Mouse (Mus musculus) heart, postnatal 0 days (tissue): ENCODE data around the gene Anks3. TPM values are rescaled to one million over a fixed set of nuclear protein-coding genes. Genes with fewer than 3 reads are reported as not detected.

Experiments used
- ATAC-seq: fragments of 200-750 bp; cut with Nextera tagmentation; 2 replicates; pipeline ENCODE4 v1.8.0; 2017; ENCODE audit warnings: low read depth, moderate number of reproducible peaks, moderate library complexity; ENCODE audit not compliant: insufficient read depth
- DNase-seq: peaks from one replicate; pipeline ENCODE4 v3.0.0-alpha.2; 2016; ENCODE audit warnings: low spot score
- H3K27ac ChIP-seq: fragments of 300-500 bp; sonication (generic); 2 replicates; pipeline ENCODE4 v1.5.1; 2014; ENCODE audit warnings: low read depth, mild to moderate bottlenecking
- H3K27me3 ChIP-seq: fragments of 300-500 bp; sonication (generic); 2 replicates; pipeline ENCODE4 v1.6.1; 2014; ENCODE audit warnings: low read length, mixed read lengths; ENCODE audit not compliant: control insufficient read depth, insufficient read depth
- H3K36me3 ChIP-seq: fragments of 300-500 bp; sonication (generic); replicated peaks from 2 replicates; pipeline ENCODE4 v1.6.1; 2014; ENCODE audit warnings: low read length, mixed read lengths; ENCODE audit not compliant: control insufficient read depth, insufficient read depth
- H3K4me1 ChIP-seq: fragments of 300-500 bp; sonication (generic); 2 replicates; pipeline ENCODE4 v1.6.1; 2014; ENCODE audit warnings: antibody characterized with exemption; ENCODE audit not compliant: control insufficient read depth, insufficient read depth
- H3K4me2 ChIP-seq: fragments of 300-500 bp; sonication (generic); 2 replicates; pipeline ENCODE4 v1.6.1; 2014; ENCODE audit warnings: low read depth, mild to moderate bottlenecking, low read length, moderate library complexity
- H3K4me3 ChIP-seq: fragments of 300-500 bp; sonication (generic); 2 replicates; pipeline ENCODE4 v1.5.1; 2014; ENCODE audit warnings: low read depth, low read length
- H3K9ac ChIP-seq: fragments of 300-500 bp; sonication (generic); replicated peaks from 2 replicates; pipeline ENCODE4 v1.6.1; 2014; ENCODE audit warnings: low read depth, low read length, mixed read lengths
- H3K9me3 ChIP-seq: fragments of 300-500 bp; sonication (generic); replicated peaks from 2 replicates; pipeline ENCODE4 v1.6.1; 2016; ENCODE audit warnings: low read length; ENCODE audit not compliant: control insufficient read depth
- CTCF ChIP-seq: IDR thresholded peaks from 2 replicates; pipeline ENCODE4 v1.5.1; 2016; ENCODE audit warnings: antibody characterized with exemption, control low read depth, low read depth
- EP300 ChIP-seq: IDR thresholded peaks from 2 replicates; pipeline ENCODE4 v1.6.1; 2016; ENCODE audit warnings: antibody characterized with exemption, low read depth
- WGBS: fragments of 180-500 bp; shearing (Covaris S2); extraction: QIAGEN DNeasy Blood & Tissue Kit; methylation state at CpG from one replicate; pipeline ENCODE4 v1.1.7; 2014; 5-methylcytosine and 5-hydroxymethylcytosine counted together
- polyA plus RNA-seq: library from polyadenylated mRNA; unstranded; fragments of >200 nt; fragmentation: Nextera tagmentation; extraction: Ambion mirVana; gene quantifications from 2 replicates; pipeline ENCODE4 v1.2.1, GENCODE M21; 2015
- total RNA-seq: library from RNA; depleted of rRNA; stranded (reverse); fragments of >200 nt; gene quantifications from 2 replicates; pipeline ENCODE4 v1.2.3, GENCODE M21; 2014; ENCODE audit warnings: low replicate concordance

The Anks3 gene
- total and polyA plus RNA-seq, 2 experiments from 2014 or later, result 21.2 to 22.7 TPM

- WGBS, result 28% methylated on average over 12 of the region's 12 CpGs
- ATAC-seq, result peak; percentile 72
- peaks cover 76% of the 10 kb centered on the region for H3K36me3 ChIP-seq
- no peaks in the 10 kb centered on the region for H3K9me3 ChIP-seq
- peak overlapping the region; percentile 21; the same call in 1 of the 2 replicates for H3K4me2 ChIP-seq
- no peak overlapping the region for H3K9ac ChIP-seq
- DNase-seq, result peak; percentile 83
- TF ChIP-seq CTCF, result peak; percentile 97
- TF ChIP-seq EP300, result no peak
- peaks cover 4% of the 10 kb centered on the region; the same call in 1 of the 2 replicates for H3K4me1 ChIP-seq
- H3K4me3 ChIP-seq, result no peak overlapping the region
- no peaks in the 10 kb centered on the region for H3K27me3 ChIP-seq
- peak overlapping the region; percentile 90 for H3K27ac ChIP-seq
Measured at GRCm38 (mm10) chr16:4913783-4914735, 49.9 kb downstream of the Anks3 start.

- WGBS, result 51% methylated on average over 11 of the region's 11 CpGs
- ATAC-seq, result peak; percentile 25; the same call in 1 of the 2 replicates
- Histone ChIP-seq H3K27me3 (no peaks in the 10 kb centered on the region), H3K4me1 (peaks cover 4% of the 10 kb centered on the region; the same call in 1 of the 2 replicates), H3K4me3 (no peak overlapping the region), H3K27ac (peak overlapping the region; percentile 90), H3K4me2 (peak overlapping the region; percentile 21; the same call in 1 of the 2 replicates), H3K9ac (no peak overlapping the region), H3K36me3 (peaks cover 76% of the 10 kb centered on the region), H3K9me3 (no peaks in the 10 kb centered on the region)
- peak; percentile 51 for DNase-seq
- no peak for TF ChIP-seq CTCF
- TF ChIP-seq EP300, result peak; percentile 26; the same call in 1 of the 2 replicates
Measured at GRCm38 (mm10) chr16:4912907-4913782, 50.9 kb downstream of the Anks3 start.

GRCm38 (mm10) chr16:4912074-4912648, 51.8 kb downstream of the Anks3 start:
- H3K4me1 ChIP-seq, result peaks cover 4% of the 10 kb centered on the region; the same call in 1 of the 2 replicates
- H3K9ac ChIP-seq, result no peak overlapping the region
- TF ChIP-seq CTCF (no peak), EP300 (no peak)
- no peak overlapping the region for H3K4me2 ChIP-seq
- peaks cover 81% of the 10 kb centered on the region for H3K36me3 ChIP-seq
- H3K27me3 ChIP-seq, result no peaks in the 10 kb centered on the region
- DNase-seq, result no peak
- ATAC-seq, result no peak
- H3K27ac ChIP-seq, result peak overlapping the region; percentile 90
- 75% methylated on average over 10 of the region's 10 CpGs for WGBS
- H3K9me3 ChIP-seq, result no peaks in the 10 kb centered on the region
- H3K4me3 ChIP-seq, result no peak overlapping the region

GRCm38 (mm10) chr16:4910758-4911157, 53.2 kb downstream of the Anks3 start:
- H3K4me1 ChIP-seq, result peaks cover 4% of the 10 kb centered on the region; the same call in 1 of the 2 replicates
- no peak overlapping the region for H3K27ac ChIP-seq
- no peak for DNase-seq
- TF ChIP-seq EP300, result no peak
- no peak for TF ChIP-seq CTCF
- no peaks in the 10 kb centered on the region for H3K9me3 ChIP-seq
- WGBS, result 96% methylated on average over 8 of the region's 8 CpGs
- no peak overlapping the region for H3K4me2 ChIP-seq
- no peak for ATAC-seq
- peaks cover 68% of the 10 kb centered on the region for H3K36me3 ChIP-seq
- H3K4me3 ChIP-seq, result no peak overlapping the region
- H3K27me3 ChIP-seq, result no peaks in the 10 kb centered on the region
- H3K9ac ChIP-seq, result no peak overlapping the region

- no peak overlapping the region for H3K9ac ChIP-seq
- H3K4me3 ChIP-seq, result no peak overlapping the region
- ATAC-seq (no peak), DNase-seq (no peak)
- no peak overlapping the region for H3K27ac ChIP-seq
- H3K4me2 ChIP-seq, result no peak overlapping the region
- H3K9me3 ChIP-seq, result no peaks in the 10 kb centered on the region
- H3K36me3 ChIP-seq, result peaks cover 61% of the 10 kb centered on the region
- TF ChIP-seq EP300, result no peak
- TF ChIP-seq CTCF, result peak; percentile 42
- H3K4me1 ChIP-seq, result peaks cover 4% of the 10 kb centered on the region; the same call in 1 of the 2 replicates
- H3K27me3 ChIP-seq, result no peaks in the 10 kb centered on the region
- 98% methylated on average over 2 of the region's 2 CpGs for WGBS
Measured at GRCm38 (mm10) chr16:4909745-4910144, 54.3 kb downstream of the Anks3 start.
